Mouse (Mus musculus): ENCODE results near the gene Comt.

Comt gene

GRCm38 (mm10) chr16:18433341-18433920 is 6.8 kb upstream of the Comt start:
- DNase-seq (ENCODE audit: low read depth, low spot score), result no peak

GRCm38 (mm10) chr16:18430641-18431212 is 4.1 kb upstream of the Comt start:
- no peak for DNase-seq (ENCODE audit: low read depth, low spot score)

GRCm38 (mm10) chr16:18429641-18430040 is 3.0 kb upstream of the Comt start:
- DNase-seq (ENCODE audit: low read depth, low spot score), result no peak

- no peak for DNase-seq (ENCODE audit: low read depth, low spot score)
Measured at GRCm38 (mm10) chr16:18428516-18429042, 1.9 kb upstream of the Comt start.

- no peak for DNase-seq (ENCODE audit: low read depth, low spot score)
Measured at GRCm38 (mm10) chr16:18428011-18428515, 1.4 kb upstream of the Comt start.

GRCm38 (mm10) chr16:18426215-18426791 is 349 bp downstream of the Comt start, which contains the start of gene Txnrd2:
Gene Txnrd2, plus strand, starts transcription at chr16:18426384.
- peak; percentile 47 for DNase-seq (ENCODE audit: low read depth, low spot score)

- no peak for DNase-seq (ENCODE audit: low read depth, low spot score)
Measured at GRCm38 (mm10) chr16:18425475-18426214, 1.0 kb downstream of the Comt start.

GRCm38 (mm10) chr16:18424364-18425045 is 2.1 kb downstream of the Comt start:
- no peak for DNase-seq (ENCODE audit: low read depth, low spot score)

- no peak for DNase-seq (ENCODE audit: low read depth, low spot score)
Measured at GRCm38 (mm10) chr16:18423915-18424265, 2.8 kb downstream of the Comt start.

GRCm38 (mm10) chr16:18423203-18423914 is 3.3 kb downstream of the Comt start:
- DNase-seq (ENCODE audit: low read depth, low spot score), result no peak

GRCm38 (mm10) chr16:18420571-18420970 is 6.1 kb downstream of the Comt start:
- DNase-seq (ENCODE audit: low read depth, low spot score), result no peak

GRCm38 (mm10) chr16:18419603-18420026 is 7.0 kb downstream of the Comt start:
- DNase-seq (ENCODE audit: low read depth, low spot score), result no peak

- DNase-seq (ENCODE audit: low read depth, low spot score), result no peak
Measured at GRCm38 (mm10) chr16:18418756-18419602, 7.7 kb downstream of the Comt start.

GRCm38 (mm10) chr16:18417491-18417890 is 9.2 kb downstream of the Comt start:
- no peak for DNase-seq (ENCODE audit: low read depth, low spot score)

- DNase-seq (ENCODE audit: low read depth, low spot score), result no peak
Measured at GRCm38 (mm10) chr16:18416837-18417236, 9.8 kb downstream of the Comt start.

GRCm38 (mm10) chr16:18416094-18416761 is 10.4 kb downstream of the Comt start:
- no peak for DNase-seq (ENCODE audit: low read depth, low spot score)

GRCm38 (mm10) chr16:18413032-18413816 is 13.4 kb downstream of the Comt start:
- DNase-seq (ENCODE audit: low read depth, low spot score), result no peak

GRCm38 (mm10) chr16:18411802-18412476 is 14.7 kb downstream of the Comt start:
- DNase-seq (ENCODE audit: low read depth, low spot score), result no peak
